Mouse (Mus musculus) liver, adult (tissue): ENCODE measurements around the gene Itsn1.

Experiments used
- GATA4 ChIP-seq: IDR thresholded peaks from 2 replicates; pipeline ENCODE4 v1.6.1; 2014; ENCODE audit warnings: mild to moderate bottlenecking, low read length; ENCODE audit not compliant: insufficient replicate concordance

Itsn1 gene

GRCm38 (mm10) chr16:91932843-91933518, 203.9 kb downstream of the Itsn1 start:
- TF ChIP-seq GATA4, result no peak

- no peak for TF ChIP-seq GATA4
Observed at GRCm38 (mm10) chr16:91935108-91935507, 206.0 kb downstream of the Itsn1 start.

GRCm38 (mm10) chr16:91935726-91936125, 206.6 kb downstream of the Itsn1 start:
- no peak for TF ChIP-seq GATA4

- TF ChIP-seq GATA4, result no peak
Observed at GRCm38 (mm10) chr16:91936340-91937030, 207.4 kb downstream of the Itsn1 start.

- TF ChIP-seq GATA4, result no peak
Observed at GRCm38 (mm10) chr16:91937281-91937680, 208.2 kb downstream of the Itsn1 start.

GRCm38 (mm10) chr16:91938141-91938540, 209.1 kb downstream of the Itsn1 start:
- no peak for TF ChIP-seq GATA4

- TF ChIP-seq GATA4, result no peak
Observed at GRCm38 (mm10) chr16:91940726-91941125, 211.6 kb downstream of the Itsn1 start.

GRCm38 (mm10) chr16:91942201-91942600, 213.1 kb downstream of the Itsn1 start:
- TF ChIP-seq GATA4, result no peak

- TF ChIP-seq GATA4, result no peak
Observed at GRCm38 (mm10) chr16:91946261-91946660, 217.2 kb downstream of the Itsn1 start.

- no peak for TF ChIP-seq GATA4
Observed at GRCm38 (mm10) chr16:91947093-91947492, 218.0 kb downstream of the Itsn1 start.

- no peak for TF ChIP-seq GATA4
Observed at GRCm38 (mm10) chr16:91953967-91954366, 224.9 kb downstream of the Itsn1 start.

- no peak for TF ChIP-seq GATA4
Observed at GRCm38 (mm10) chr16:91954766-91955165, 225.7 kb downstream of the Itsn1 start.

GRCm38 (mm10) chr16:91962204-91962893, 233.3 kb downstream of the Itsn1 start:
- no peak for TF ChIP-seq GATA4

- no peak for TF ChIP-seq GATA4
Observed at GRCm38 (mm10) chr16:91962894-91963555, 233.9 kb downstream of the Itsn1 start.

- TF ChIP-seq GATA4, result no peak
Observed at GRCm38 (mm10) chr16:91963556-91963900, 234.4 kb downstream of the Itsn1 start.

GRCm38 (mm10) chr16:91964308-91965178, 235.5 kb downstream of the Itsn1 start:
- TF ChIP-seq GATA4, result no peak
